Mouse (Mus musculus) heart, embryonic 15.5 days (tissue): Measurements from ENCODE around the gene Pla2g5. TPM values are rescaled to one million over a fixed set of nuclear protein-coding genes. Genes with fewer than 3 reads are reported as not detected.

Experiments
- ATAC-seq: fragments of 200-750 bp; cut with Nextera tagmentation; replicated peaks from 2 replicates; pipeline ENCODE4 v1.8.0; 2017; ENCODE audit warnings: low read depth, moderate TSS enrichment; ENCODE audit not compliant: insufficient number of reproducible peaks, insufficient read depth, low FRiP score
- H3K27ac ChIP-seq: fragments of 300-500 bp; sonication (generic); 2 replicates; pipeline ENCODE4 v1.5.1; 2015; ENCODE audit warnings: mild to moderate bottlenecking, inconsistent platforms
- H3K27me3 ChIP-seq: fragments of 300-500 bp; sonication (generic); 2 replicates; pipeline ENCODE4 v1.6.1; 2015; ENCODE audit warnings: inconsistent platforms
- H3K36me3 ChIP-seq: fragments of 300-500 bp; sonication (generic); 2 replicates; pipeline ENCODE4 v1.6.1; 2015; ENCODE audit warnings: mild to moderate bottlenecking, inconsistent platforms
- H3K4me1 ChIP-seq: fragments of 300-500 bp; sonication (generic); replicated peaks from 2 replicates; pipeline ENCODE4 v1.6.1; 2015; ENCODE audit warnings: inconsistent platforms
- H3K4me2 ChIP-seq: fragments of 300-500 bp; sonication (generic); 2 replicates; pipeline ENCODE4 v1.6.1; 2015; ENCODE audit warnings: inconsistent platforms, mild to moderate bottlenecking, moderate library complexity
- H3K4me3 ChIP-seq: fragments of 300-500 bp; sonication (generic); 2 replicates; pipeline ENCODE4 v1.5.1; 2015; ENCODE audit warnings: mild to moderate bottlenecking, inconsistent platforms
- H3K9ac ChIP-seq: fragments of 300-500 bp; sonication (generic); 2 replicates; pipeline ENCODE4 v1.6.1; 2015; ENCODE audit warnings: mild to moderate bottlenecking, inconsistent platforms
- H3K9me3 ChIP-seq: fragments of 300-500 bp; sonication (generic); replicated peaks from 2 replicates; pipeline ENCODE4 v1.6.1; 2016; ENCODE audit warnings: inconsistent platforms
- WGBS: fragments of 180-500 bp; shearing (Covaris S2); methylation state at CpG from one replicate; pipeline ENCODE4 v1.1.7; 2015; ENCODE audit warnings: mixed read lengths; 5-methylcytosine and 5-hydroxymethylcytosine counted together
- polyA plus RNA-seq: library from polyadenylated mRNA; unstranded; fragments of >200 nt; fragmentation: Nextera tagmentation; extraction: Ambion mirVana; gene quantifications from 2 replicates; pipeline ENCODE4 v1.2.1, GENCODE M21; 2015

The Pla2g5 gene
- polyA plus RNA-seq, 1 experiment from 2014 or later, result 3.6 TPM

- H3K36me3 ChIP-seq, result no peaks in the 10 kb centered on the region
- no peaks in the 10 kb centered on the region for H3K9me3 ChIP-seq
- H3K27ac ChIP-seq, result no peak overlapping the region
- no peak overlapping the region for H3K4me3 ChIP-seq
- WGBS, result 36% methylated on average over 6 of the region's 6 CpGs
- peaks cover 12% of the 10 kb centered on the region for H3K27me3 ChIP-seq
- no peak overlapping the region for H3K4me2 ChIP-seq
- peaks cover 11% of the 10 kb centered on the region for H3K4me1 ChIP-seq
- ATAC-seq, result no peak
- no peak overlapping the region for H3K9ac ChIP-seq
Observed at GRCm38 (mm10) chr4:138796513-138797216, 66.6 kb downstream of the Pla2g5 start.

GRCm38 (mm10) chr4:138794344-138794743, 68.9 kb downstream of the Pla2g5 start:
- no peak overlapping the region for H3K9ac ChIP-seq
- H3K4me1 ChIP-seq, result 0 out of 2 replicates have a peak, but pooled peaks cover 2% of the 10 kb centered on the region
- WGBS, result 83% methylated on average over 6 of the region's 6 CpGs
- H3K27ac ChIP-seq, result no peak overlapping the region
- no peaks in the 10 kb centered on the region for H3K9me3 ChIP-seq
- no peaks in the 10 kb centered on the region for H3K36me3 ChIP-seq
- no peak for ATAC-seq
- H3K27me3 ChIP-seq, result peaks cover 21% of the 10 kb centered on the region
- no peak overlapping the region for H3K4me3 ChIP-seq
- H3K4me2 ChIP-seq, result no peak overlapping the region

GRCm38 (mm10) chr4:138793276-138793675, 70.0 kb downstream of the Pla2g5 start:
- H3K4me1 ChIP-seq, result 0 out of 2 replicates have a peak, but pooled peaks cover 2% of the 10 kb centered on the region
- 46% methylated on average over 2 of the region's 2 CpGs for WGBS
- no peak overlapping the region for H3K4me3 ChIP-seq
- no peaks in the 10 kb centered on the region for H3K36me3 ChIP-seq
- no peak for ATAC-seq
- H3K9me3 ChIP-seq, result no peaks in the 10 kb centered on the region
- no peak overlapping the region for H3K9ac ChIP-seq
- H3K27me3 ChIP-seq, result peaks cover 23% of the 10 kb centered on the region
- no peak overlapping the region for H3K27ac ChIP-seq
- no peak overlapping the region for H3K4me2 ChIP-seq

DNA sequence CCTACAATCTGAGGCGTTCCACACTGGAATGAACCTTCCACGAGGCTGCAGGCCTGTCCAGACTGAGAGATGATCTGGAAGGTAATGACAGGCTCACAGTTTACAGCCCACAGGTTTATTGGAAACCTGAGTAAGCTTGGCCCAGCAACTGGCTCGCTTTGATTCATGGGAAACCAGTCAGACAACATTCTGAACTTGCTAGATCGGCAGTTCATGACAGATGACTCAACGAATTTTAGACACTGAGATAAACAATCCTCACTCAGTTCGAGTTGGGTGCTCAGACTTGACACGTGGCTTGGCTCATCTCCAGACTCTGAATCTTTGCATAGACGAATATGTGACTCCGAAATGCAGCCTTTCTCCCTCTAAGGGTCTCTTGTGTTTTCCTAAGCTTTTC, 70.7 kb downstream of the Pla2g5 start:
- H3K27ac ChIP-seq, result no peak overlapping the region
- H3K4me2 ChIP-seq, result no peak overlapping the region
- no peak for ATAC-seq
- no peaks in the 10 kb centered on the region for H3K36me3 ChIP-seq
- H3K4me3 ChIP-seq, result no peak overlapping the region
- H3K9me3 ChIP-seq, result no peaks in the 10 kb centered on the region
- peaks cover 29% of the 10 kb centered on the region for H3K27me3 ChIP-seq
- WGBS, result 35% methylated on average over 9 of the region's 9 CpGs
- H3K4me1 ChIP-seq, result 0 out of 2 replicates have a peak, but pooled peaks cover 2% of the 10 kb centered on the region
- H3K9ac ChIP-seq, result no peak overlapping the region

- Histone ChIP-seq H3K4me2 (no peak overlapping the region), H3K27ac (no peak overlapping the region), H3K4me1 (0 out of 2 replicates have a peak, but pooled peaks cover under 1% of the 10 kb centered on the region), H3K27me3 (peaks cover 36% of the 10 kb centered on the region), H3K4me3 (no peak overlapping the region), H3K9me3 (no peaks in the 10 kb centered on the region), H3K36me3 (no peaks in the 10 kb centered on the region), H3K9ac (no peak overlapping the region)
- no peak for ATAC-seq
- 46% methylated on average over 6 of the region's 6 CpGs for WGBS
Observed at GRCm38 (mm10) chr4:138791452-138791851, 71.8 kb downstream of the Pla2g5 start.

- H3K4me3 ChIP-seq, result no peak overlapping the region
- no peaks in the 10 kb centered on the region for H3K9me3 ChIP-seq
- no peak overlapping the region for H3K4me2 ChIP-seq
- H3K27ac ChIP-seq, result no peak overlapping the region
- H3K4me1 ChIP-seq, result 0 out of 2 replicates have a peak, but pooled peaks cover 2% of the 10 kb centered on the region
- H3K36me3 ChIP-seq, result no peaks in the 10 kb centered on the region
- H3K27me3 ChIP-seq, result peaks cover 43% of the 10 kb centered on the region
- WGBS, result 70% methylated on average over 4 of the region's 4 CpGs
- ATAC-seq, result no peak
- H3K9ac ChIP-seq, result no peak overlapping the region
Observed at GRCm38 (mm10) chr4:138788381-138788780, 74.9 kb downstream of the Pla2g5 start.

GRCm38 (mm10) chr4:138786141-138786540, 77.1 kb downstream of the Pla2g5 start:
- Histone ChIP-seq H3K27ac (no peak overlapping the region), H3K36me3 (no peaks in the 10 kb centered on the region), H3K9me3 (no peaks in the 10 kb centered on the region), H3K9ac (no peak overlapping the region), H3K4me2 (no peak overlapping the region), H3K4me3 (no peak overlapping the region), H3K4me1 (0 out of 2 replicates have a peak, but pooled peaks cover 2% of the 10 kb centered on the region), H3K27me3 (peaks cover 45% of the 10 kb centered on the region)
- ATAC-seq, result no peak
- WGBS, result 48% methylated on average over 4 of the region's 4 CpGs

DNA sequence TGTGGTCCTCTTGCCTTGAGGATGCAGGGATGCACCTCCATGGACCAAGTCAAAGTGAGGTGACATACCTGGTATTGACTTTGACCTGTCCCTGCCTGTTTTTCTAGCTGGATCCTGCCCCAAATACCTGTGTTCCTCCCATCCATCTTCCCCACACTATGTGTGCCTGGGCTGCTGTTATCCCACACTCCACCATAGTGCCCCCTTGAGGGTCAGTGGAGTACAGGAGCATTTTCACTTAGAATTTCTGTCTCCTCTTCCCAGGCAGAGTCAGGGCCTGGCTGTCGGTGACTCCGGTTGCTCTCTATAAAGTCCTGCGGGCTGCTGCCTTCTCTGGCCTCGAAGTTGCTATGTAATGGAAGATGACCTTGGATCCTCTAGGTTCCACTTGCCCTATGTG, 77.6 kb downstream of the Pla2g5 start:
- WGBS, result 52% methylated on average over 4 of the region's 4 CpGs
- Histone ChIP-seq H3K9me3 (no peaks in the 10 kb centered on the region), H3K27me3 (peaks cover 42% of the 10 kb centered on the region), H3K36me3 (no peaks in the 10 kb centered on the region), H3K4me1 (0 out of 2 replicates have a peak, but pooled peaks cover 2% of the 10 kb centered on the region), H3K27ac (no peak overlapping the region), H3K4me3 (no peak overlapping the region), H3K9ac (no peak overlapping the region), H3K4me2 (no peak overlapping the region)
- ATAC-seq, result no peak

DNA sequence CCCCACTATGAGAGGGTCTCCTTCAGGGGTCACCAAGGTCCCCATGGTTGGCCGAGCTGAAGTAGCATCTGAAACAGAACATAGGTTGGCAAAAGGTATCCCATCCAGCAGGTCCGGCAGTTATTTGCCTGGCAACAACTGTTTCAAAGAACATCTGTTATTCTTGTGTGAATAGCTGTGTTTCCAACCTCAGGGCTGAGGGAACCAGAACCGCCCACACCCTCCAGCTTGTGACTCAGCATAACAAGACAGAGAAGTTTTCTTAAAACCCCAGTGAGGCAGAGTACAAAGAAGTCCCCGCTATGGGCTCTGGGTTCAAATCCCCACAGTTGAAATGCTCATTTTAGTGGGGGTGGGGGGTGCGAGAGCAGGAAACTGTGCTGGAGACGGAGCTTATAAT, 81.2 kb downstream of the Pla2g5 start:
- no peak overlapping the region for H3K4me2 ChIP-seq
- H3K27ac ChIP-seq, result no peak overlapping the region
- no peak for ATAC-seq
- no peak overlapping the region for H3K4me3 ChIP-seq
- WGBS, result 73% methylated on average over 6 of the region's 6 CpGs
- H3K27me3 ChIP-seq, result peaks cover 53% of the 10 kb centered on the region
- H3K4me1 ChIP-seq, result 0 out of 2 replicates have a peak, but pooled peaks cover 2% of the 10 kb centered on the region
- H3K36me3 ChIP-seq, result no peaks in the 10 kb centered on the region
- H3K9ac ChIP-seq, result no peak overlapping the region
- no peaks in the 10 kb centered on the region for H3K9me3 ChIP-seq

GRCm38 (mm10) chr4:138780300-138780699, 83.0 kb downstream of the Pla2g5 start:
- no peak overlapping the region for H3K4me2 ChIP-seq
- no peak overlapping the region for H3K9ac ChIP-seq
- H3K27ac ChIP-seq, result no peak overlapping the region
- peaks cover 59% of the 10 kb centered on the region for H3K27me3 ChIP-seq
- no peaks in the 10 kb centered on the region for H3K9me3 ChIP-seq
- H3K4me3 ChIP-seq, result no peak overlapping the region
- no peaks in the 10 kb centered on the region for H3K4me1 ChIP-seq
- no peak for ATAC-seq
- 80% methylated on average over 5 of the region's 5 CpGs for WGBS
- H3K36me3 ChIP-seq, result no peaks in the 10 kb centered on the region

DNA sequence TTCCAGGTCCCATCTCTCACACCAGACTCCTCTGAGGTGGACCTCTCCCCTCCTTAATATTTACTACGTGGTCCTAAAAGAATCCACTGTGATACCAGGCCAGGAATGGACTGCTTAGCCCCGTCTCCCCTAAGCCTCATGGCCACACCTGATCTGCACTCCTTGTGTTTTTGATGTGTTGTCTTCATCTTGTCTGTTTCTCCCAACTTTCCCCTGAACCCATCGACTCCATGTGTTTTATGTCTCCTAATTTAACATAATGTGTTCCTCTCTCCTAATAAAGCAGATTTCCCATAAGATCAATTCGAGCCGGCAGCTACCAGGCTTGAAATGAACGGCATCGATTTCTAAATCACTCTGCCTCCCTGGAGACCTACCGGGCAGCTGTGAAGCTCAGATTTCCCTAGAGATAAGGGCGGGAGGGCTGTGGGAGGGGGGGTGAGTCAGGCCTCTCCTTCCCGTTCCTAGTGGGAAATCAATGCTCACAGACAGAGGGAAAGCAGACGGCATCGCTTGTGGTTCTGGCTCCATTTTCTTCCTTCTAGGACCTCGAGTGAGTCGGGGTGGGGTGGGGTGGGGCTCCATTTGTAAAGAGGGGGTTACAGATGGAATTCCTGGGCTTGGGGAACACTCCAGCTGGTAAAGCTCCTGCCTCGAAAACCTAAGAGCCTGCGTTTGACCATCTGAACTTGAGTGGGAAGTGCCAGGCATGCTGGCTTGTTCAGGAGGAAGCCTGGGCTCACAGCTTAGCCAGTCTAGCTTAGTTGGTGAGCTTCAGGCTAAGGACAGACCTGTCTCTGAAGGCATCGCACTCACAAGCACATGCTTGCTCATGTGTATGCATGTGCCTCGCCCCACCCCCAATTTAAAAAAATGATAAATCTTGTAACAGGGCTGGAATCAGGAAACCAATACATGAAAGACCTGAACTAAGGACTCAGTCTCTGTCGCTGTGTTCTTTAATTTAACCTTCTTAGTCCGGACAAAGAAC, 85.6 kb downstream of the Pla2g5 start:
- Histone ChIP-seq H3K4me3 (no peak overlapping the region), H3K4me2 (no peak overlapping the region), H3K9me3 (no peaks in the 10 kb centered on the region), H3K4me1 (no peaks in the 10 kb centered on the region), H3K36me3 (no peaks in the 10 kb centered on the region), H3K27me3 (peaks cover 48% of the 10 kb centered on the region), H3K27ac (no peak overlapping the region), H3K9ac (no peak overlapping the region)
- WGBS, result 41% methylated on average over 20 of the region's 20 CpGs
- ATAC-seq, result no peak
